Mouse (Mus musculus): Measurements from ENCODE around the gene Ranbp9.
"Not testable (repeated sequence)": the region's sequence is repeated elsewhere in the genome, so short reads cannot be mapped to it uniquely, and the experiment has no call there.

The Ranbp9 gene

GRCm38 (mm10) chr13:43496660-43497059, 15.6 kb upstream of the Ranbp9 start:
- no peak for DNase-seq (ENCODE audit: low spot score)

GRCm38 (mm10) chr13:43495645-43496044, 14.6 kb upstream of the Ranbp9 start:
- no peak for DNase-seq (ENCODE audit: low spot score)

DNA sequence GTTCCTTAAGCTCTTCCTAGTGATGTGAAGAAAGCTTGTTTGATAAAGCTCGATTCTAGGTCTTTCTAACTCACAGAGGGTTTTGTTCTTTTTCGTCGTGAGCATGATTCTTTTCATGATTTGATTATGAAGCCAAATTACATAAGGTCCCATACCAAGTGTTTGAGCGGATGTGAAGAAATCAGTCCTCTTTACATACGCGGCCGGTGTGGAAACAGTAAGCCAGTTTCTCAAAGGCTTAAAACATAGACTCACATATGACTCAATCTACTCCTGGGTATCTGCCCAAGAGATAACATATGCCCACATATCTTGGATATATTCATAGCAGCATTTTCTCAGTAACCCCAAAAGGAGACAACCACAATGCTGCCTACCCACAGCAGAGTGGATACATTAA, 12.6 kb upstream of the Ranbp9 start:
- no peak for DNase-seq (ENCODE audit: low spot score)

- no peak for DNase-seq (ENCODE audit: low spot score)
Measured at GRCm38 (mm10) chr13:43493058-43493481, 12.0 kb upstream of the Ranbp9 start.

- no peak for DNase-seq (ENCODE audit: low spot score)
Measured at GRCm38 (mm10) chr13:43486501-43487213, 5.6 kb upstream of the Ranbp9 start.

DNA sequence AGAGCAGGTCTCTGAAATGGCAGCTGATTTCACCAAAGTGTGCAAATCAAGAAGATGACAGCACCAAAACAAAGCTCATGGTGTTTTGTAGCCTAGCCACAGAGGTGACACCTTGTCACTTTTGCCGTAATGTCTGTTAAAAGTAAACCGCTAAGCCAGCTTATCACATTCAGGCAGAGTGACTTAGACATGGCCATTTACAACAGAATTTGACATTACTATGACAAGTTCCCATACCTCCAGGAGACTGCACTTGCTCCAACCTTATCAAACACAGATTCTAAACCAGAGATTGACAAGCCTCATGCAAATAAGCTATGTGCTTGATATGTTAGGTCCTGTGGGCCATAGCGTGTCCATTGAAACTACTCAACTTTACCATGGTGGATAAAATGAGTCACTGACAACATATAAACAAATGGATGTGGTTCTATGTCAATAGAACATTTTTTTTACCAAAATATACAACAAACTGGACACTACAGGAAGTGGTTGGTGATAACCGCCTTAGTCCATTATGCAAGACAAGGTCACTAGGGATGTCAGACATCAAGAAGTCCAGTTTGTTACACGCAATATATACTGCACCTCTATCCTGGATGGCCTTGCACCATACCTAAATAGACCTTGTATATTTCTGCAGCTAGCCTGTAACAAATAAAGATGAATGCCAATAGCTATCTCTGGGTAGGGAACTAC, 4.3 kb upstream of the Ranbp9 start:
- no peak for DNase-seq (ENCODE audit: low spot score)

- DNase-seq (ENCODE audit: low spot score): no peak
Measured at GRCm38 (mm10) chr13:43482782-43483181, 1.7 kb upstream of the Ranbp9 start.

- DNase-seq (ENCODE audit: low spot score): no peak
Measured at GRCm38 (mm10) chr13:43481859-43482245, 770 bp upstream of the Ranbp9 start.

DNA sequence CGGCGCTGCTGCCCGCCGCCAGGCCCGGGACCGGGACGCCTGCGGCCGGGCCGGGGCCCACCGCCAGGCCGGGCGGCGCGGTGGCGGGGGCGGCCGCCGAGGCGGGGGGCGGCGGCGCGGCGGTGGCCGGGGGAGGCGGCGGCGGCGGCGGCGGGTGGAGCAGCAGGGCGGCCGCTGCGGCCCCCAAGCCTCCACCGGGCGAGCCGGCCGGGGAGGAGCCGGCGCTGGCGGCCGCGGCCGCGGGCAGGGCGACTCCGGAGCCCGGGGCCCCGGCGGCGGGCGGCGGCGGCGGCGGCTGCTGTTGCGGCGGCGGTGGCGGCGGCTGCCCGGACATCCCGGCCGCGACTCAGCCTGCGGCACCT, 506 bp downstream of the Ranbp9 start:
- DNase-seq (ENCODE audit: low spot score): no peak

DNA sequence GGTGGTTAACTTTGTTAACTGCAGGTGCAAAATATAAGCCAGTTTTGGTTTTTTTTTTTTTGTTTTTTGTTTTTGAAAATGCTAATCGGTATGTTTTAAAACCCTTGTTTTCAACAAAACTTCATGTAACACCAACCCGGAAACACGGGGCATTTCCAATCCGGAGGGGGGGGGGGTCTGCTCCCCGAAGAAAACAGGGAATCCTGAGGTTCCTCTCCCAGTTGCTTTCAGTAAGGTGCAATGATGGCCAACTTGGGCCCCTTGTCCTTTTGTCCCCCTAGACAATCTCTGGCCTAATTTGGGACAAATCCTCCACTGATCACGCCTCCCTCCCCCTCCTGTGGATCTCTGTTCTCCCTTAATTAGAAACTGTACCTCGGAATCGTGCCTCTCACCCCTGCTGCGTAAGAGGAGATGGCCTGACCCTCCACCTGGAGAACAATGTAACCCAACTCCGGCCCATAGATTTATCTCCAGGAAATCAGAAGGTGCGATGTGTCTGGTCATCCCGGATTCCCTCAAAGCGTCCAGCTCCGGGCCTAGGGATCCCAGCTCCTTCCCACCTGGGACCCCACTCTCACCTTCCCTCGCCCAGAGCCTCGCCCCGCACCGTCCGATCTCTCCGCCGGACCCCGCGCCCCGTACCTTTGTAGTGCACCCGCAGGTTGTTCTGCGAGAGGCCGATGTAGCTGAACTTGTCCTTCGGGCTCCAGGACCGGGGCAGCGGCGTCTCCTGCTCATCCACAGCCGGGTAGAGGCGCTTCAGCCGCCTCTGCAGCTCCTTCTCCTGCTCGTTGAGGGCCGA, 1.1 kb downstream of the Ranbp9 start:
- no peak for DNase-seq (ENCODE audit: low spot score)

- DNase-seq (ENCODE audit: low spot score): no peak
Measured at GRCm38 (mm10) chr13:43479024-43479705, 1.9 kb downstream of the Ranbp9 start.

DNA sequence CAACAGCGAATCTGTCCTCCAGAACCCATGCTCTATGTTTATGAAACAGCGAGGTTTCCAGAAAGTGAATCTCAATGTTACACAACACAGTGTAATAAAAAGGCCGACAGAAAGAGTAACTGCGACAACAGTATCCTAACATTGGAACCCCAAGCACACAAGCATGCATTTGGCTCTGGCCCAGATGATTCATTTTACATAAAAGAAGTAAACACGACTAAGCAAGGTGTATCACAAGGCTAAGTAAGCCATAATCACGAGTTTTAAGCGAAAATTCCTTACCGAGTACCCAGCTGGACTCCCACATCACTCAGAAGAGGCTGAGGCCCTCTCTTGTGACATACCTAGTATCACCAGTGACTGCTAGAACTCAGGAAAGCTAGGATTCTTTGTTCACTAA, 2.5 kb downstream of the Ranbp9 start:
- no peak for DNase-seq (ENCODE audit: low spot score)

DNA sequence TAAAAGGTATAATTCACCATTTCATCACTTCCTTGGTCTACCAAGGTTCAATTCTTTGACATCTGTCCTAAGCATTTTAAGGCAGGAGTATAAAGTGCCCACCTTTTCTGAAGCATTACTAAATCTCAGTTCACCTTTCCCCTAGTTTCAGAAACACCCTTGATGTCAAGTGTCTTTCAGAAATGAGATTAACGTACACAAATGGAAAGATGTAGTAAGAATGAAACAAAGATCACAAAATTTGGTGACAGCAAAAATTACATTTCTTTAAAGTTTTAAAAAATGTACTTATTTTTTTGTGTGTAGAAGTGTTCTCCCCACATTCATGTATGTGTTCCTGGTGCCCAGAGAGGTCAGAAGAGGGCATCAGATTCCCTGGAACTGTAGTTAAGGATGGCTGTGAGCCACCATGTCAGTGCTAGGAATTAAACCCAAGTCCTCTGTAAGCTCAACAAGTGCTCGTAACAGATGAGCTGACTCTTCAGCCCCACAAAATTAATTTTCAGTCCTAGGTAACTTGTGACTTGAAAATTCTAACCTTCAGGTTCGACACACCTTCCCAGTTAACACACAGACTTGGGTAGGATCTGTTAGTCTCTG, 3.9 kb downstream of the Ranbp9 start:
- no peak for DNase-seq (ENCODE audit: low spot score)

DNA sequence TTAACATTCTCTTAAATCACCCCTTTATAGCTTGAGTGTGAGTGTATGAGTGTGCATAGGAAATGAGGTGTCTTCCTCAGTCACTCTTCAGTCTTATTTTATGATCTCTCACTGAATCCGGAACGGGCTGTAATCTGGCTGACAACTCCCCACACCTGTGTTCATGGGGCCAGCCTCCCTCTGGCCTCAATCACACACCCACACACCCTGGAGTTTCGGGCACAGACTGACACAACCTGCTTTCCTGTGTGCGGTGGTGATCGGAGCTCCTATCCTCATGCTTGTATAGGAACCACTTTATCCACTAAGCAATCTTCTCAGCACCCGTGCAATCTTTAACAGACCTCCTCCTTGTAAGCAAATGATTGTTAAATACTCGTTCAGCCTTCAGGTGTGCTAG, 4.9 kb downstream of the Ranbp9 start:
- no peak for DNase-seq (ENCODE audit: low spot score)

- no peak for DNase-seq (ENCODE audit: low spot score)
Measured at GRCm38 (mm10) chr13:43474722-43475121, 6.4 kb downstream of the Ranbp9 start.

- not testable (repeated sequence) for DNase-seq (ENCODE audit: low spot score)
Measured at GRCm38 (mm10) chr13:43471861-43472260, 9.2 kb downstream of the Ranbp9 start.

- DNase-seq (ENCODE audit: low spot score): no peak
Measured at GRCm38 (mm10) chr13:43469607-43470006, 11.5 kb downstream of the Ranbp9 start.

DNA sequence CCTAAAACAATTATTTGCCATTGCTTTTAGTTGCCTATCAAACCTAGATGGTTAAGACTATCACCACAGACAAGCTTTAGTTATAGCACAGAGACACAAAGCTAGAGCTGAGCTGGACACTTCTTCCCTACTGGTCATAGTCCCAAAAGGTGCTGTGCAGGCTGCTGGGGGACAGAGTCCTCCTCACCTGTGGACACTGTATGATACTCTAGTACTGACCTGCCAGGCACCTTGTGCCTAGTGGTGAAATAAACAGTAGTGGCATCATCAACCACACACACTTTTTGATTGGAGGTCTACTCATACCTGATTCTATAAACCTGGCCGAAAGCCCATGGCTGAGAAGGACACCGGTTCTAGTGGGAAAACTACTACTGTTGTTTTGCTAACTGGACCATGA, 16.5 kb downstream of the Ranbp9 start:
- no peak for DNase-seq (ENCODE audit: low spot score)

- DNase-seq (ENCODE audit: low spot score): no peak
Measured at GRCm38 (mm10) chr13:43457161-43457560, 23.9 kb downstream of the Ranbp9 start.

GRCm38 (mm10) chr13:43454431-43454830, 26.7 kb downstream of the Ranbp9 start:
- DNase-seq (ENCODE audit: low spot score): no peak

DNA sequence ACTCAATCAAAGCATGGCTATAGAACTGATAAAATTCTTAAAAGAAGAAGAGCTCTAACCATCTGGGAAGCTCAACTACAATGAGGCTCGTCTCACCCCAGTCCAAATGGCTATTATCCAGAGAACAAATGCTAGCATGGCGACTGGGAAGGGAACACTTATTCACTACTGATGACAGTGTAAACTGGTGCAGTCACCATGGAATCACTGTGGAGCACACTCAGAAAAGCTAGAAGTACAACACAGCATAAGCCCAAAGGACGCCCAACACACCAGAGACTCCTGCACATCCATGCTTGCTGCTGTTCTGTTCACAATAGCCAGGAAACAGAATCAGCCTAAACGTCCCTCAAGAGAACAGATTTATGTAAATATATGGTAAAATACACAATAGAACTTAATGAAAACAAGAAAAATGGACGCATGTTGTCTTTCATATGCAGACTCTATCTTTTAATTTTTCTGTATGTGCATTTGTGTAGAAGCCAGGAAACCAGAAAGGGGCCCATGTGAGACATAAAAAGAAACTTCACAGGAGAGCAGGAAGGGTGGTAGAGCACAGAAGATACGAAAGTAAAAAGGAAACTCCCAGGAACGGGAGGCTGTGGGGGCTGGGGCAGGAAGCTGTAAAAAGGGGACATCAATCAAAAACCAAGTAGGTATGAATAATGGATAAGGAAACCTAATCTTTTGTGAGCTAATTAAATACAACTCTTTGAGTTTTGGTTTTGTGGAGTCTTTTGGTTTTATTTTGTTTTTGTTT, 28.1 kb downstream of the Ranbp9 start:
- DNase-seq (ENCODE audit: low spot score): no peak

Measured in urinary bladder, postnatal 10 days (tissue).